Mouse (Mus musculus) testis, postnatal 14 days (tissue): ENCODE measurements around the gene Agl.

ENCODE experiments used
- DNase-seq: peaks from one replicate; pipeline ENCODE4 v3.0.0; 2021; ENCODE audit warnings: low spot score

The Agl gene

DNA sequence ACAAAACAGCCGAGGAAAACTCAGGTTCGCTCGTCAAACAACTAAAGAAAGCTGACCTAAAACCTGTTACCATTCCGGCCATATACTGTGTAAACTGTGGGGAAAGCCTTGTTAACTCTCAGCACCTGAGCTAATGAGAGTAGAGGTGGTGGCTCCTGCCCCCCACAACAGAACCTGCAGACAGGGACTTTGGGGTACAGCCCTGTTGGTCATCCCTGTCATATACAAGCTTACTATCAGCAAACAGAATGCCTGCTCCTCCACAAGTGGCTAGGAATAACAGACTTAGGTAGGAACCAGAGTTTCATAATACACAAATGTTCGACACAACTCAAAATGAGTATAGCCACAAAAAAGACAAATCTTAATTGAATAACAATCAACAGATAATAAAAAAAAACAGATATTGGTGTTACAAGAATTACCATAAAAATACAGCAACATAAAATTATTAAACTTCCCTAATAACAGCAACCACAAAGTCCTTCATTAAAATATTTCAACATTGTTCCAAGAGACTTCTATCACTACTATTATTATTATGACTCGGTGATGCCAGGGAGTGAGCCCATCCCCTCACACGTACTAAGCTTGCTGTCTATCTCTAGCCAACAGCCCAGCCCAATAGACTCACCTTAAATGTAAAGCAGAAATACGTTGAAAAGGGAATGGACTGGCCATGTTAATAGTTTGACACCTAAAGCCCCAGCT is 112.9 kb downstream of the Agl start:
- DNase-seq, result no peak

DNA sequence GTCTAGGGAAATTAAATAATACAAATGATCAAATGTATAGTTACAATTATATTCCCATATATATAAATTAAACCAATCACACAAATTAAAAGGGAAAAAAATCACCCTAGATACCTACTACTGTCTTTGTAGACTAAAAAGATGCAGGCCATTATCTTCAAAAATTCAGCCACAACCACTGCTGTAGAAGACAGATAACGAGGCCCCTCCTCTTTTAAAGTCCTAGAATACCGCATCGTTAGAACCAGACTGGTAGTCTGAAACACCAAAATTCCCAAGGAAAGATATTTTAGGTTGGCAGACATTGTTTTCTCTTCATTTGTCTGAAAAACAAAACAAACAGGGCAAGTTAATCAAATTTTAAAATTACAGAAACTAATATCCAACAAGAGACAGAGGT is 113.7 kb downstream of the Agl start:
- no peak for DNase-seq
